Mouse (Mus musculus): ENCODE data around the gene Dbp. TPM values are rescaled to one million over a fixed set of nuclear protein-coding genes. Genes with fewer than 3 reads are reported as not detected.

Dbp gene
- total RNA-seq, 4 experiments from 2014 or later = 76.7 to 136 (median 109) TPM

GRCm38 (mm10) chr7:45711316-45712021 is 6.6 kb downstream of the Dbp start:
- DNase-seq (ENCODE audit: low spot score in 2 of 2) = no peak

GRCm38 (mm10) chr7:45712022-45712757 is 7.3 kb downstream of the Dbp start:
- no peak for DNase-seq (ENCODE audit: low spot score in 2 of 2)

DNA sequence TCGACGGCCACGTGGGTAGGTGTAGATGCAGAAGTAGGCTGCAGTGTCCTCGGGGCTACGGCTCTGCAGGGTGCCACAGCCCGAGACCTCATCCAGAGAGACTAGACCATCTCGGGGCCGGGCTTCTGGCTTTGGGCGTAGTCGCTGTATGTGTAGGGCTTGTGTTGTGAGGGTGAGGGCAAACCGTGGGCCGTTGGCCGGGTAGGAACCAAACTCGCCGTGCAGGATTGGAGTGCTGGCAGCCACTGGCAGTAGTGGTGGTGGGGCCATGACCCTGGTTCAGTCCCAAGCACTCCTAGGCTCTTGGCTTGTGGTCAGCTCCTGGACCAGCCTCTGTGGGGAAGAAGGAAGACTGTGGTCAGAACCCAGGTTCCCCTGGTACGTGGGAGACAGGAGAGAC is 8.5 kb downstream of the Dbp start:
- no peak for DNase-seq (ENCODE audit: low spot score in 2 of 2)

DNA sequence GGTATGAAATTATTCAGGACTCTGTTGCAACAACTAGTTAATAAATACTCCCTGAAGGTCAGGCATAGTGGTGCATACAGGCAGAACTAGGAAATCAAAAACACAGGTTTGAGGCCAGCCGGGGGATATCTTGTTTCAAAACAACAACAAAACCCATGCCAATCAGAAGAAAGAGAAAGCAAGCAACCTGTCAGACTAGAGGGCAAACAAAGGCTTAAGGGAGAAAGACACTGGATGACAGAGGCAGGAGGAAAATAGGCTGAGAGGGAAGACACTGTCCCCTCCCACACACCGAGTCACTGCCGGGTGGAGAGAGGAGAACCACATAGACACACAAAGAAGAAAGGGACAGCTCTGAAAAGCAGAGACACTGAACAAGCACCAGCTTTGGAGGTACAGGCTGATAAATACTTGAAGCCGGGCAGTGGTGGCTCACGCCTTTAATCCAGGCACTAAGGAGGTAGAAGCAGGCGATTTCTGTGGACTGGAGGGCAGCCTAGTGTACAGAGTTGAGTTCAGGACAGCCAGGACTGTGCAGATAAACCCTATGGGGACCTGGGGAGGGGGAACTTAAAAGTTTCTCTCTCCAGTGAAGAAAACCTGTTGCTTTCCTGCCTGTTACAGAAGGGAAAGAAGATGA is 9.1 kb downstream of the Dbp start:
- DNase-seq (ENCODE audit: low spot score in 2 of 2) = no peak

GRCm38 (mm10) chr7:45714630-45715089 is 9.8 kb downstream of the Dbp start:
- no peak for DNase-seq (ENCODE audit: low spot score in 2 of 2)

DNA sequence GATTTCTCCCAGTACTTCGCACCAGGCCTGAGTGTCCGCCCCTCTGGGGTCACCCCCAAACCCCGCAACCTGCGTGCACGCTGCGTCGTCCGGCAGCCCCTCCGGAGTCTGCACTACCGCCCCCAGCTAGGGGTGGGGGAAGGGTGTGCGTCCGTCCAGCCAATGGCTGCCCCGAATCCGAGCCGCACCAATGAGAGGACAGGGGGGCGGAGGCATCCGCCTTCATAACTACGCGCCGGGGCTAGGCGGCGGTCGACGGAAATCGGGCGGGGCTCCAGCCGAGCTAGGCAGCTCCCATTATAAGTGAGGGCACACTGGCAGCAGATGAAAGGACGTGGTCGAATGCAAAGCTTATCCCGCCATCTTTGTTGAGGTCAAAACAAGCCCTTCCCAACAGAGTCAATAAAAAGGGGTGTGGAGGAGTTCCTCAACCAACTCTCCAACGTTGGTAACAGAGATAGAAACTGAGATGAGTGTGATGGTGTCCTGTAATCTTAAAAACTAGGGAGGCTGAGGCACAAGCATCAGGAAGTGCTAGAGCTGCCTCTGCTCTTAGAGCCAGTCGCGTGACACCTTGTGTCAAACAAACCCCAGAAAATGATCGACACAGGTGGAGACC is 10.3 kb downstream of the Dbp start, which contains the start of gene Rpl18:
Gene Rpl18, plus strand, starts transcription at position 368 of the 619 bp plus-strand sequence.
- peak; percentile 98 for DNase-seq (ENCODE audit: low spot score in 2 of 2)

DNA sequence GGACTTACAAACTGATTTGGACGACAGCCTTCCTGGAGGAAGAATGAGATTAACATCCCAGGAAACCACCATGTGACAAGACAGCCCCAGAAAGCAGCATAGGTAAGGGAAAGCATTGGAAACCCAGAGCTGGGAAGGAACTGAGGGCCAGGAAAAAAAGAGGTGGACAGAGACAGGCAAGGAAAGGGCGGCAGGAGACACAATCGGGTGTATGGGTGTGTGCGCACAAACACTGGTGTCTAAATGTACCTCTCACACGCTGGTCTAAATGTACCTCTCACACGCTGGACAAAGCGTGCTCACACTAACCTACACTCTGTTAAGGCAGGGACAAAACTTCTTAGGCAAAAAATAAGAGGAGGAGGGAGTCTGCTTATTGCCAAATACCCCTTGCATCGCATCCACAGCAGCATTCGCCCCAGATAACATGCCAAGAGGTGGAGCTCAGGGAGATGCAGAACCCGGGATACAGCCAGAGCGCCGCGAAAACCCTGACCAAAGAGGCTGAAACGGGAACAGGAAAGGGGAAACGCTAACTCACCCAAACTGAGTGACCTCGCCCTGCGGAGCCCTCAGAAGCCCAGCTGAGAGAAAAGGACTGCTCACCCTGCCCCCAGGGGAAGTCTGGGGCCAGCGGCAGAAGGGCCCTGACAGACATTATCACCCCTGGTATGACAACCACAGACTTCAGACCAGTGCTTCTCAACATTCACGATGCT is 11.0 kb downstream of the Dbp start:
- no peak for DNase-seq (ENCODE audit: low spot score in 2 of 2)

GRCm38 (mm10) chr7:45716460-45716857 is 11.6 kb downstream of the Dbp start:
- no peak for DNase-seq (ENCODE audit: low spot score in 2 of 2)

GRCm38 (mm10) chr7:45716952-45717917 is 12.3 kb downstream of the Dbp start:
- DNase-seq (ENCODE audit: low spot score in 2 of 2) = no peak

GRCm38 (mm10) chr7:45717918-45718297 is 13.0 kb downstream of the Dbp start, which contains the start of gene Sphk2:
Gene Sphk2, minus strand, starts transcription at chr7:45718002.
- peak; percentile 98 to 99 for DNase-seq (ENCODE audit: low spot score in 2 of 2)

DNA sequence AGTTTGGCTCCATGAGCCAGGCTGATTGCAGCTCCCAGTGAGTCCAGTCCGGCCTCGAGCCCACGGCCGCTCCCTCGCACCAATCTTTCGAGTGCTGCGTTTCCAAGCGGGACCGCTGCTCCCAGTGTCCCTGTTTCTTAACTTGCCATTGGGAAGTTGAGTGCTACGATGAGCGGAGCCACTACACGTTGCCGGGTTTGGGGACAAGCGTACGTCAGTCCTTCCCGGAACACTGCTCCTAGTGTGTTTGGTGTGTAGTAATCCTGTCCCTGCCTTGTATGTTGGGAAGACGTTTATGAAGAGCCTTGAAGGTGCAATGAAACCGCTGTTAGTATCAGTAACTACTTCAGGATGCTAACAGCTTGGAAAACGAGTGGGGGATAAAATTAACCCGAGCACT is 13.4 kb downstream of the Dbp start:
- no peak for DNase-seq (ENCODE audit: low spot score in 2 of 2)

DNA sequence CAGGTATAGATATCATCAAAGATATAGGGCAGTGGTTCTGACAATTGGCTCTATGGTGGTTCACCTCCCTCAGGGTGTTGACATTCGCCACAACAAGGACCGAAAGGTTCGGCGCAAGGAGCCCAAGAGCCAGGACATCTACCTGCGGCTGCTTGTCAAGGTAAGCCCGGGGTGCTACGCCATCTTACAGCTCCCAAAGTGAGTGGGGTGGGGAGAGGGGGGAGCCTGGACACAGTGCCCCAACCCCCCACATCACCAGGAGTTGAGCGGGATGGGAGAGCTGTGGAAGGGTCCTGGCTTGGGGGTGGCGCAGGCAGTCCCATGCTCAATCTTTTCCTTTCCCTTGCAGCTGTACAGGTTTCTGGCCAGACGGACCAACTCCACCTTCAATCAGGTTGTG is 14.3 kb downstream of the Dbp start:
- DNase-seq (ENCODE audit: low spot score in 2 of 2) = peak in 1 of 2 experiments; percentile 16

GRCm38 (mm10) chr7:45719738-45720412 is 15.0 kb downstream of the Dbp start:
- DNase-seq (ENCODE audit: low spot score in 2 of 2) = peak in 1 of 2 experiments; percentile 9

- peak in 1 of 2 experiments; percentile 10 for DNase-seq (ENCODE audit: low spot score in 2 of 2)
Observed at GRCm38 (mm10) chr7:45720413-45721233, 15.7 kb downstream of the Dbp start, which contains the start of gene Fam83e. Gene Fam83e, plus strand, starts transcription at chr7:45721212.

DNA sequence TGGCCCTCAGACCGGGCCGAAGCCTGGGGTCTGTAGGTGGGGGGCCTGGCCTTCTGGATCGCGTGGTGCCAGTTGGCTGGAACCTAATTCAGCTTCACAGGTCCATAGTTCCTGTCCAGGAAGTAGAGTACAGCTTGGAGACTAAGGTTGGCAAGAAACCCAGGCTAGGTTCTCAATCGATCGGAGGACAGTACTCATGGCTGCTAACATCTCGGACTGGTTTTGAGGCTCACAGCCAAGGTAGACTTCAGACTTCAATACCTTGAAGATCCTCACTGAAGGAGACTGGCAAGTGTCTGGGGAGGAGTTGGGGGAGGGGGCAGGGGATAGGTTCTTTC is 16.3 kb downstream of the Dbp start:
- DNase-seq (ENCODE audit: low spot score in 2 of 2) = no peak

DNA sequence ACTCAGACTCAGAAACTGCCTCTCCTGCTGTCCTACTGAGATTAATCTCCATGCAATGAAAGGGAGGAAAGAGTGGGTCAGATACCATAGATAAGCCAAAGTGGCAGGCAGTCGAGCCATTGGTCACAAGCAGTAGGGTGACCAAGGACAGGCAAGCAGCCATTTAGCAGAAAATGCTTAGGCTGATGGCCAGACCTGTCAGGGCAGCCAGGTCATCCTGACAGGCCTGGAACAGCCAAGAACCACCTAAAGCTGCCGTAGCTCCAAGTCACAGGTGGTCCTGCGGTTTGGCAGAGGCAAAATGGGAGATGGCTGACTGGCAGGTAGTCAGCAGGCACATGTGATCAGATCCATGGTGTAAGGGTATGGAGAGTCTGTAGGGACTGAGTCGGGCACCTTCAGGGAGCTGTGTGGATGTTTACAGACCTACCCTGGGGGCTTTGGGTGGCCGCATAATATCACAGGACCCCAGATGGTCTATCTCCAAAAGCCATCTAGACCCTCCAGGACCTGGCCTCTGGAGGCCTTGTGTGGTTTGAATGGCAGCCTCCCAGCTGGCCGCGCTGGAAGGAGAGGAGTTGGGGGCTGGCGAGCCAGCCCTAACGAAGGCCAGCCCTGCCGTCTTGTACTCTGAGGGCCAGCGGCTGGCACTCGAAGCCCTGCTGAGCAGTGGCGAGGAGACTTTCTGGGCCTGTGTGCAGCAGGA is 16.9 kb downstream of the Dbp start:
- peak in 1 of 2 experiments; percentile 3 for DNase-seq (ENCODE audit: low spot score in 2 of 2)

DNA sequence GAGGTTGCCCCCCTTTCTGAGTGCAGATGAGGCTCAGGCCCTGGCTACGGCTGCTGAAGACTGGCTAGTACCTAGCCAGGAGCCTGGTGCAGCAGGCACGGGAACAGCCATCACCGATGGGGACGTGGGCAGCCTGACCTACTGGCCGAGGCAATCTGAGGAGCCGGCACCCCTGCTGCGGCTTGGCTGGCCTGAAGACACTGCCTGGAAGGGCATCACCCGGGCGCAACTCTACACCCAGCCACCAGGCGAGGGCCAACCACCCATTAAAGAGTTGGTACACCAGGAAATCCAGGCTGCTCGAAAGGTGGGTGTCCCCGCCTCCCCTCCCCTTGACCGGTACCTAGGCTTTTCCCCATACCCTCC is 17.4 kb downstream of the Dbp start:
- no peak for DNase-seq (ENCODE audit: low spot score in 2 of 2)

DNA sequence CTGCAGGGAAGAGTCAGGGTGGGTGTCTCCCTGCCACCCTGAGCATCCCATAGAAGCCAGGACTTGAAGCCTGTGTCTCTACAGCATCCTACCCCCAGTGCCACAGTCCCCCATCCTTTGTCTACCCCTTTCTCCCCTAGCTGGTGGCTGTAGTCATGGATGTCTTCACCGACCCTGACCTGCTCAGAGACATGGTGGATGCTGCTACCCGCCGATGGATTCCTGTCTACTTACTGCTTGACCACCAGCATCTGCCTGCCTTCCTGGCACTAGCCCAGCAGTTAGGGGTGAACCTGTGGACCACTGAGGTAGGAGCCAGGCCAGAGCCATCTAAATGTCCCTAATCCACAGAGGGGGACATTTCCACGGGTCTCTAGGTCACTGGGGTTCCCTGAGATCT is 18.4 kb downstream of the Dbp start:
- DNase-seq (ENCODE audit: low spot score in 2 of 2) = no peak

All from layer of hippocampus, adult 8-10 months (tissue).